Mouse (Mus musculus): ENCODE data around the gene Borcs6.
A peak's percentile ranks its signal among the peaks of the same experiment; 100 is the strongest.

The Borcs6 gene

GRCm38 (mm10) chr11:69050748-69051147, 8.8 kb upstream of the Borcs6 start:
- DNase-seq = no peak

- no peak for DNase-seq
Measured at GRCm38 (mm10) chr11:69051771-69052170, 7.7 kb upstream of the Borcs6 start.

- DNase-seq = no peak
Measured at GRCm38 (mm10) chr11:69052824-69053421, 6.6 kb upstream of the Borcs6 start.

DNA sequence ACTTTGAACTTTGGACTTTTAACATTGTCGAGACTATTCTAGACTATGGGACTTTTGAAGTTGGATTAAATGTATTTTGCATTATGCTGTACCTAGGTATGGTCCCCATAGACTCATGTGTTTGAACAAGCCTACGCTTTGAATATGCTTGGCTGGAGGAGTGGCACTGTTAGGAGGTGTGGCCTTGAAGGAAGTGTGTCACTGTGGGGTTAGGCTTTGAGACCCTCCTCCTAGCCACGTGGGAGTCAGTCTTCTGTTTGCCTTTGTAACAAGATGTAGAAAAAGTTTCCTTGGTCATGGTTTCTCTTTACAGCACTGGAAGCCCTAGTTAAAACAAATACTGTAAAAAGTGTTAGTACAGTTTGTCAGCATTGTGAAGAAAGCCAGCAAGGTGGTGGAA, 5.7 kb upstream of the Borcs6 start:
- DNase-seq = no peak

GRCm38 (mm10) chr11:69058265-69058664, 1.3 kb upstream of the Borcs6 start:
- no peak for DNase-seq

DNA sequence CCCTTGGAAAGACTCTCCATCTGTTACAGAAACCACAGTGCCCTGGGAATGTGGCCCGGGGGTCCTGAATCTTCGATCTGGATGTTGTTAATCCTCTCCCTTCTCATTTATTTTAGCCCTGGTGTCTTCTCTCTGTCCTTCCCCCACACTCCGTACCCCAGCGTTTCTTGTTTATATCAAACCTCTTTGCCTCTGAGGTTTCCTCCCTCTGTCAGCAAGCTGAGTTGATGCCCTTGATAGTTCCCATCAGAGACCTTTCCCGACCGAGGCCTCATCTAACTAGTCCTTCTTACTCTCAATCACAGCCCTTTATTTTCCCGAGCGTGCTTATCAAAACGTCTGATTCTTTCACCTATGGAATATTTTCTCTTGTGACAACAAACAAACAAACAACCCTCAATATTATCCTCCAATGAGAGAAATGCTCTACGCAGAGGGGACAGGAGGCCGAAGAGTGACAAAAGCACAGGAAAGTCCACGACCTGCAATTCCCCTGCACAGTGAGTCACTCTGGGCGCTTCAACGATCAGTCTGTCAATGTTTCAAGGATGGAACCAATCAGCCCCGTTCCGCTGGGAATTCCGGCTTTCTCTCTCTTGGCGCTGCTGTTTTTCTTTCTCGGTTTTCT, 674 bp upstream of the Borcs6 start:
- DNase-seq = no peak

DNA sequence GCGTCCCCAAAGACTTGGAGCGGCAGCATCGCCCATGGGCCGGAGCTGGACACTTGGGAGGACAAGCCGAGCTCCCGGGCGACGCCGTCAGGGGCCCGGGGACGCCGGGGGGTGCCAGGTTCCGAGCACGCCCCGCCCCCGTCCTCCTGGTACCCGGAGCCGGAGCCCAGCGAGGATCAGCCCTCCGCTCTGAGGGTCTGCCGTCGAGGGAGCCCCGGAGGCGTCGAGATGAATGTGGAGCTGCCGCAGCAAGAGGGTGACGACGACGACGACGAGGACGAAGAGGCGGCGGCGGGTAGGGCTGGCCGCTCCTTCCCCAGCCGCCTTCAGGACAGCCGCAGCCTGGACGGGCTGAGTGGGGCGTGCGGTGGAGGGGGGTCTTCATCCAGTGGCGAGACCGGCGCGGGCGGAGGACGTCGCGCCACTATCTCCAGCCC, 476 bp downstream of the Borcs6 start:
- DNase-seq = no peak

DNA sequence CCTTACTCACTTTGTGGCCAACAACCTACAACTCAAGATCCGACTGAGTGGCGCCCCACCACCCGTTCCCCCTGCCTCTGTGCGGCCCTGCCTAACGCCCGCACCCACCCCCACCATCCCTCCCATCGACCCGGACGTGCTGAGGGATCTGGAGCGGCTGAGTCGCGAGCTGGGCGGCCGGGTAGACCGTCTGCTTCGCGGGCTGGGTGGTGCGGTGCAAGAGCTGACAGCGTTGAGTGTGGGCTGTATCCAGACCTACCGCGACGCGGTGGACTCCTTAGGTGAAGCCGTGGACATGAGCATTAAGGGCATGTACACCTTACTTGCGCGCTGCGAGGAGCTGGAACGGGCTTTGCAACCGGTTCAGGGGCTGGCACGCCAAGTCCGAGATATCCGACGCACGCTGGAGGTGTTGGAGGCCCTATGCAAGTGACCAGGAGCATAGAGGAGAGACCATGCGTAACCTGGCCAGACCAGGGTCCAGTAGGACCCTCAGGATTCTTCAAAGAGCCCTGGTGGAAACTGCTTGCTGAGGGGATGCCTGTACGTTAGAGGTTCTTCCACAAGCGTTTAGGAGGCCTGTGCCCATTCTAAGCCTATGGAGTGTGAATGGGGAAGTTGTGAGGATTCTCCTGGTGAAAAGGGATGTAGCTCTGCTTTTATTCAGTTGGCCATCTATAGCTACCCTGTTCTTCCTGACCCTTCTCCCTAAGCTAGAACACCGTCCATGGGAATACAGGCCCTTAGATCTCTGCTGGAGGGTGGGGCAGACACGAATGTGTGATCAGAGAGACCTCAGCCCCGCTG, 1.1 kb downstream of the Borcs6 start:
- no peak for DNase-seq

GRCm38 (mm10) chr11:69061255-69061912, 1.9 kb downstream of the Borcs6 start:
- DNase-seq = no peak

GRCm38 (mm10) chr11:69062194-69062760, 2.8 kb downstream of the Borcs6 start:
- peak; percentile 76 for DNase-seq

DNA sequence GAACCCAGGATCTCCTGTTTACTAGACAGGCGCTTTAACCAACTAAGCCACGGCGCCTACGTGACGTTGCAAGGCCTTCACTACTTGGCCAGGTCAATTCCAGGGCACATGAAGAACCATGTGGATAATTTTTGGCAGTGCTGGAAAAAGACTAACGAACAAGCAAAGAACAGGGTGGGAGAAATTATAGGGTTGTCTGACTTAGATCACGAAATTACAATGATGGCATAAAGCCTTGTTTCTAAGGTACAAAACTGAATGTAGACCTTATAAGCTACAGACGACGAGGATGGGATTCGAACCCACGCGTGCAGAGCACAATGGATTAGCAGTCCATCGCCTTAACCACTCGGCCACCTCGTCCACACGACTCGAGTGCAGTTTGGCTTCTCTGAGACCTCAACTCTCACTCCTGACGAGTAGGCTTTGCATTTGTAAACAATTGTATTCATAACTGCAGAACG, 3.3 kb downstream of the Borcs6 start:
- peak; percentile 97 for DNase-seq

- DNase-seq = peak; percentile 77
Measured at GRCm38 (mm10) chr11:69063413-69064201, 4.1 kb downstream of the Borcs6 start.

DNA sequence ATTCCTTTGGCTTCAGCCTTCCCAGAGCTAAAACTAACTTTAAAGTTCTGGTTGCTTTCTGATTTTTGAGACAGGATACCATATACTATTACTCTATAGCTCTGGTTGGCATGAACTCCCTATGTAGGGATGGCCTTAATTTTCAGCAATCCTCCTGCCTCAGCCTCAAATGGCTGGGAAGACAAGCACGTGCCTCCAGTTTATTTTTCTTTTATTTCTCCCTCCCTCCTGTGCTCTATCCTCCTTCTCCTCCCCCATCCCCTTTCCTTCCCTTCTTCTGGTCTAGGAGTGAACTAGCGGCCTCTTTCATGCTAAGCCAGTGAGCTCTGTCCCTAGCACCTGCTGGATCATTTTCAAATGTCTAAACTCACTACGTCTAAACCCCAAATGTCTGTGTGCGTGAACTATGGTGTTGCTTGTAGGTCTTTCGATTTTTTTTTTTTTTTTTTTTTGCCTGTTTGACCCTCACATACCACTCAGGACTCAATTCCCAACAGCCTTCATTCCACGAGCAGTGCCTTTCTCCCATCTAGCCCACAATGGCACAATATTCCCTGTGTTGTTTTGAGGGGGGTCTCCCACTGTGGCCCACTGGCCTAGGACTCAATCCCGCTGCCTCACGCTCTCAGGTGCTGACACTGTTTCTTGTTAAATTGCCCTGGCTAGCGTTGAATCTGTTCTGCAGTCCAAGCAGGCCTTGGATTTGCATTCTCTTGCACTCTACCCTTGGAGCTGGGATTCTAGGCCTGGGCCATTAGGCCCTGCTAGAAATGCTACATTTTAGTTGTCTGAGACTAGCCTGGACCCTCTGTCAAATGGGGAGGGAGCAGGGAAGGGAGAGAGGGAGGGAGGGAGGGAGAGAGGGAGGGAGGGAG, 5.0 kb downstream of the Borcs6 start:
- DNase-seq = no peak

DNA sequence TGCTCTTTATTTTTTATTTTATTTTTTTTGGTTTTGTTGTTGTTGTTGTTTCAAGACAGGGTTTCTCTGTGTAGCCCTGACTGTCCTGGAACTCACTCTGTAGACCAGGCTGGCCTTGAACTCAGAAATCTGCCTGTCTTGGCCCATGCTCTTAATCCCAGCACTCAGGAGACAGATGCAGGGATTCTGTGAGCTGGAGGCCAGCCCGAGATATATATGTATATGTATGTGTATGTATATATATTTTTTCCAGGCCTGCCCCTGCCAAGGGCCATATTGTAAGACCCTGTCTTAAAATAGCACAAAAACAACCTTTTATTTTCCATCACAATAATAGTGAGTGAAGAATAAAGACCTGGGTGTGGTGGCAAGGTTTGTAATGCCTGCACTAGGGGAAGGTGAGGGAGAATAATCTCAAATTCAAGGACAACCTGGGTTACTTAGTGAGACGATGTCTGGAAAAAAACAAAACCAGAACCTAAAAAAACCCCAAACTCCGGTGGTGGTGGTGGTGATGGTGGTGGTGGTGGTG, 5.9 kb downstream of the Borcs6 start:
- no peak for DNase-seq

- DNase-seq = no peak
Measured at GRCm38 (mm10) chr11:69066163-69066861, 6.8 kb downstream of the Borcs6 start.

- DNase-seq = peak; percentile 87
Measured at GRCm38 (mm10) chr11:69066956-69067355, 7.4 kb downstream of the Borcs6 start.

GRCm38 (mm10) chr11:69067601-69068000, 8.1 kb downstream of the Borcs6 start:
- no peak for DNase-seq

DNA sequence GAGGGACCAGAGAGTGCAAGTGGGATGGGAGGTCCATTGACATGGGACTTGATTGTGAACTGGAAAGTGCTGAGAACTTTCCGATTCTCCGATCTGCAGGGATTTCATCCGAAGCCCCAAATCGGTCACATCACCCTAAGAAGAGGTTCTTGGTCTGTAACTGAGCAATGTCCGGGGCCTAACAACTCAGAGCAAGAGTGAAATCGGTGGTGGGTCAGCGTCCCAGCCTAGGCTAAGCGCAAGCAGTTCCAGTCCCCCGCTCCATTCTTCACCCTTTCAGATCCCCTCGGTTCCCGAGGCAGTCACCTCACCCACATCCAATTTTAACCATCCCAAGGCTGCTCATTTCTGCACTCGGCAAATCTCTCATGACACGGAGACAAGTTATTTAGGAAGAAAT, 10.6 kb downstream of the Borcs6 start:
- no peak for DNase-seq

GRCm38 (mm10) chr11:69070590-69071222, 11.2 kb downstream of the Borcs6 start, which contains the start of gene Tmem107:
Tmem107 (plus strand) TSS chr11:69070806.
- peak; percentile 91 for DNase-seq

DNA sequence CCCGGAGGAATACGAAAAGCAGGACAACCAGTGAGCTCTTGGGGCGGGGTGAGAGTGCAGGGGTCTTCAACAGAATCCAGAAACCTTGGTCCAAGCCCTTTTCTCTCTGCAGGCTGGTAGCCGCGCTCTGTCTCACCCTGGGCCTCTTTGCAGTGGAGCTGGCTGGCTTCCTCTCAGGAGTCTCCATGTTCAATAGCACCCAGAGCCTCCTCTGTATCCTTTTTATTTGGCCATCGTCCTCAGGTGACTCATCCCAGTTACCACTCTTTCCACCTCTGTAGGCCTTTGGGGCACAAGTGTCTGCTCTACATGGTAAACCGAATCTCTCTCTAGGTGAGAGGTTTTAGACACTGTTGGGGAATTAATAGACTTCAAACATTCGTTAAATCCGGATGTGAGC, 11.7 kb downstream of the Borcs6 start:
- DNase-seq = no peak
